Mouse (Mus musculus): ENCODE data around the gene Mgat4a. TPM values are rescaled to one million over a fixed set of nuclear protein-coding genes. Genes with fewer than 3 reads are reported as not detected.

The Mgat4a gene
- 27.6 and 32.3 TPM in 2 replicates for polyA plus RNA-seq (2015; fragmentation: Nextera tagmentation; extraction: Ambion mirVana)

- Histone ChIP-seq H3K36me3 (no peaks in the 10 kb centered on the region), H3K4me3 (replicated peaks) (peak within 1 kb of the TSS; percentile 71), H3K4me1 (0 out of 2 replicates have a peak, but pooled peaks cover 2% of the 10 kb centered on the region), H3K9ac (peak within 1 kb of the TSS; percentile 69), H3K4me2 (peak within 1 kb of the TSS; percentile 82), H3K9me3 (no peaks in the 10 kb centered on the region), H3K27ac (peak within 1 kb of the TSS; percentile 54), H3K27me3 (replicated peaks) (no peaks in the 10 kb centered on the region)
- under 1% methylated on average over 67 of the region's 72 CpGs for WGBS
- peak; percentile 98 for ATAC-seq (ENCODE audit: insufficient read depth, low FRiP score, low read depth)
These were observed at the start of gene Mgat4a for GRCm38 (mm10) chr1:37540810-37541658. Gene Mgat4a (minus strand): TSS chr1:37541016.

GRCm38 (mm10) chr1:37585809-37586480 lies 45.1 kb upstream of the Mgat4a start:
- H3K27me3 ChIP-seq (replicated peaks) = no peaks in the 10 kb centered on the region
- whole genome bisulfite sequencing = 74% methylated on average over 13 of the region's 13 CpGs
- ATAC-seq (ENCODE audit: insufficient read depth, low FRiP score, low read depth) = peak; percentile 20; the same call in 1 of the 2 replicates
- H3K27ac ChIP-seq = peak overlapping the region; percentile 64
- no peak overlapping the region for H3K9ac ChIP-seq
- H3K4me1 ChIP-seq = peaks cover 8% of the 10 kb centered on the region; the same call in 1 of the 2 replicates
- H3K36me3 ChIP-seq = no peaks in the 10 kb centered on the region
- no peak overlapping the region for H3K4me3 ChIP-seq (replicated peaks)
- no peak overlapping the region for H3K4me2 ChIP-seq
- H3K9me3 ChIP-seq = no peaks in the 10 kb centered on the region

GRCm38 (mm10) chr1:37583795-37584464 lies 43.1 kb upstream of the Mgat4a start:
- H3K4me3 ChIP-seq (replicated peaks) = no peak overlapping the region
- peak overlapping the region; percentile 78 for H3K27ac ChIP-seq
- no peak overlapping the region; the same call in 1 of the 2 replicates for H3K4me2 ChIP-seq
- peak; percentile 73 for ATAC-seq (ENCODE audit: insufficient read depth, low FRiP score, low read depth)
- no peaks in the 10 kb centered on the region for H3K36me3 ChIP-seq
- H3K4me1 ChIP-seq = peaks cover 8% of the 10 kb centered on the region; the same call in 1 of the 2 replicates
- no peaks in the 10 kb centered on the region for H3K9me3 ChIP-seq
- 29% methylated on average over 9 of the region's 9 CpGs for WGBS
- no peaks in the 10 kb centered on the region for H3K27me3 ChIP-seq (replicated peaks)
- H3K9ac ChIP-seq = no peak overlapping the region

GRCm38 (mm10) chr1:37583167-37583566 lies 42.4 kb upstream of the Mgat4a start:
- Histone ChIP-seq H3K4me1 (peaks cover 8% of the 10 kb centered on the region; the same call in 1 of the 2 replicates), H3K27ac (peak overlapping the region; percentile 78), H3K4me3 (replicated peaks) (no peak overlapping the region), H3K27me3 (replicated peaks) (no peaks in the 10 kb centered on the region), H3K9me3 (no peaks in the 10 kb centered on the region), H3K36me3 (no peaks in the 10 kb centered on the region), H3K4me2 (no peak overlapping the region), H3K9ac (no peak overlapping the region)
- ATAC-seq (ENCODE audit: insufficient read depth, low FRiP score, low read depth) = no peak
- WGBS = 81% methylated on average over 8 of the region's 8 CpGs

- no peaks in the 10 kb centered on the region for H3K9me3 ChIP-seq
- ATAC-seq (ENCODE audit: insufficient read depth, low FRiP score, low read depth) = no peak
- H3K4me3 ChIP-seq (replicated peaks) = no peak overlapping the region
- H3K36me3 ChIP-seq = no peaks in the 10 kb centered on the region
- no peak overlapping the region for H3K9ac ChIP-seq
- H3K4me2 ChIP-seq = no peak overlapping the region
- peaks cover 8% of the 10 kb centered on the region; the same call in 1 of the 2 replicates for H3K4me1 ChIP-seq
- WGBS = 90% methylated on average over 13 of the region's 13 CpGs
- H3K27me3 ChIP-seq (replicated peaks) = no peaks in the 10 kb centered on the region
- H3K27ac ChIP-seq = no peak overlapping the region
These were observed 38.9 kb upstream of the Mgat4a start for GRCm38 (mm10) chr1:37579686-37580085.

GRCm38 (mm10) chr1:37572528-37573272 lies 31.9 kb upstream of the Mgat4a start:
- 51% methylated on average over 10 of the region's 10 CpGs for WGBS

GRCm38 (mm10) chr1:37568379-37568778 lies 27.6 kb upstream of the Mgat4a start:
- Histone ChIP-seq H3K4me2 (no peak overlapping the region), H3K27me3 (replicated peaks) (no peaks in the 10 kb centered on the region), H3K9me3 (no peaks in the 10 kb centered on the region), H3K36me3 (no peaks in the 10 kb centered on the region), H3K27ac (no peak overlapping the region), H3K4me1 (no peaks in the 10 kb centered on the region), H3K9ac (no peak overlapping the region), H3K4me3 (replicated peaks) (no peak overlapping the region)
- WGBS = 87% methylated on average over 1 of the region's 1 CpGs
- peak; percentile 80; the same call in 1 of the 2 replicates for ATAC-seq (ENCODE audit: insufficient read depth, low FRiP score, low read depth)

More at GRCm38 (mm10) chr1:37572528-37573272, 31.9 kb upstream of the Mgat4a start:
- ATAC-seq (ENCODE audit: insufficient read depth, low FRiP score, low read depth) = no peak
- H3K36me3 ChIP-seq = no peaks in the 10 kb centered on the region
- no peaks in the 10 kb centered on the region for H3K9me3 ChIP-seq
- H3K27ac ChIP-seq = no peak overlapping the region
- H3K4me1 ChIP-seq = no peaks in the 10 kb centered on the region
- no peak overlapping the region for H3K9ac ChIP-seq
- no peaks in the 10 kb centered on the region for H3K27me3 ChIP-seq (replicated peaks)
- no peak overlapping the region for H3K4me2 ChIP-seq
- no peak overlapping the region for H3K4me3 ChIP-seq (replicated peaks)

GRCm38 (mm10) chr1:37566754-37567153 lies 25.9 kb upstream of the Mgat4a start:
- WGBS = 61% methylated on average over 4 of the region's 4 CpGs

GRCm38 (mm10) chr1:37566344-37566743 lies 25.5 kb upstream of the Mgat4a start:
- H3K27ac ChIP-seq = no peak overlapping the region
- no peak overlapping the region for H3K4me3 ChIP-seq (replicated peaks)
- ATAC-seq (ENCODE audit: insufficient read depth, low FRiP score, low read depth) = no peak
- no peaks in the 10 kb centered on the region for H3K9me3 ChIP-seq
- no peaks in the 10 kb centered on the region for H3K4me1 ChIP-seq
- no peak overlapping the region for H3K4me2 ChIP-seq
- no peaks in the 10 kb centered on the region for H3K27me3 ChIP-seq (replicated peaks)
- 64% methylated on average over 2 of the region's 2 CpGs for WGBS
- no peaks in the 10 kb centered on the region for H3K36me3 ChIP-seq
- no peak overlapping the region for H3K9ac ChIP-seq

More at GRCm38 (mm10) chr1:37566754-37567153, 25.9 kb upstream of the Mgat4a start:
- ATAC-seq (ENCODE audit: insufficient read depth, low FRiP score, low read depth) = no peak; the same call in 1 of the 2 replicates
- H3K4me1 ChIP-seq = no peaks in the 10 kb centered on the region
- no peaks in the 10 kb centered on the region for H3K9me3 ChIP-seq
- H3K4me3 ChIP-seq (replicated peaks) = no peak overlapping the region
- no peaks in the 10 kb centered on the region for H3K36me3 ChIP-seq
- no peak overlapping the region for H3K4me2 ChIP-seq
- no peak overlapping the region for H3K27ac ChIP-seq
- no peak overlapping the region for H3K9ac ChIP-seq
- no peaks in the 10 kb centered on the region for H3K27me3 ChIP-seq (replicated peaks)

GRCm38 (mm10) chr1:37565396-37565795 lies 24.6 kb upstream of the Mgat4a start:
- Histone ChIP-seq H3K4me2 (no peak overlapping the region), H3K9ac (no peak overlapping the region), H3K9me3 (no peaks in the 10 kb centered on the region), H3K4me1 (no peaks in the 10 kb centered on the region), H3K27me3 (replicated peaks) (no peaks in the 10 kb centered on the region), H3K27ac (no peak overlapping the region), H3K36me3 (no peaks in the 10 kb centered on the region), H3K4me3 (replicated peaks) (no peak overlapping the region)
- ATAC-seq (ENCODE audit: insufficient read depth, low FRiP score, low read depth) = no peak
- WGBS = 43% methylated on average over 6 of the region's 6 CpGs

- Histone ChIP-seq H3K9ac (no peak overlapping the region), H3K4me1 (no peaks in the 10 kb centered on the region), H3K27me3 (replicated peaks) (no peaks in the 10 kb centered on the region), H3K27ac (no peak overlapping the region), H3K4me2 (no peak overlapping the region), H3K4me3 (replicated peaks) (no peak overlapping the region), H3K36me3 (no peaks in the 10 kb centered on the region), H3K9me3 (no peaks in the 10 kb centered on the region)
- ATAC-seq (ENCODE audit: insufficient read depth, low FRiP score, low read depth) = no peak
- WGBS = 80% methylated on average over 3 of the region's 3 CpGs
These were observed 21.1 kb upstream of the Mgat4a start for GRCm38 (mm10) chr1:37561955-37562354.
